Mouse (Mus musculus) midbrain, postnatal 0 days (tissue): Measurements from ENCODE around the gene Hmmr. TPM values are rescaled to one million over a fixed set of nuclear protein-coding genes. Genes with fewer than 3 reads are reported as not detected.

Experiments
- ATAC-seq: fragments of 200-750 bp; cut with Nextera tagmentation; 2 replicates; pipeline ENCODE4 v1.8.0; 2017; ENCODE audit warnings: moderate number of reproducible peaks, mild to moderate bottlenecking, moderate TSS enrichment, moderate library complexity; ENCODE audit not compliant: low FRiP score
- DNase-seq: peaks from one replicate; pipeline ENCODE4 v3.0.0-alpha.2; 2015; ENCODE audit warnings: low spot score
- H3K27ac ChIP-seq: fragments of 300-500 bp; sonication (generic); 2 replicates; pipeline ENCODE4 v1.5.1; 2014; ENCODE audit warnings: low read depth, mild to moderate bottlenecking, low read length, mixed read lengths
- H3K27me3 ChIP-seq: fragments of 300-500 bp; sonication (generic); 2 replicates; pipeline ENCODE4 v1.6.1; 2014; ENCODE audit warnings: low read length, control low read depth, mixed read lengths; ENCODE audit not compliant: insufficient read depth
- H3K36me3 ChIP-seq: fragments of 300-500 bp; sonication (generic); 2 replicates; pipeline ENCODE4 v1.6.1; 2014; ENCODE audit warnings: low read length, control low read depth, mixed read lengths; ENCODE audit not compliant: insufficient read depth
- H3K4me1 ChIP-seq: fragments of 300-500 bp; sonication (generic); 2 replicates; pipeline ENCODE4 v1.6.1; 2014; ENCODE audit warnings: mild to moderate bottlenecking, control low read depth, antibody characterized with exemption, low read length, mixed read lengths; ENCODE audit not compliant: insufficient read depth
- H3K4me2 ChIP-seq: fragments of 300-500 bp; sonication (generic); 2 replicates; pipeline ENCODE4 v1.6.1; 2014; ENCODE audit warnings: low read depth, mild to moderate bottlenecking, low read length, mixed read lengths; ENCODE audit not compliant: poor library complexity, severe bottlenecking
- H3K4me3 ChIP-seq: fragments of 300-500 bp; sonication (generic); 2 replicates; pipeline ENCODE4 v1.5.1; 2014; ENCODE audit warnings: low read depth, mild to moderate bottlenecking, low read length, moderate library complexity
- H3K9ac ChIP-seq: fragments of 300-500 bp; sonication (generic); replicated peaks from 2 replicates; pipeline ENCODE4 v1.6.1; 2014; ENCODE audit warnings: mild to moderate bottlenecking, low read length, moderate library complexity, mixed read lengths; ENCODE audit not compliant: poor library complexity, severe bottlenecking
- H3K9me3 ChIP-seq: fragments of 300-500 bp; sonication (generic); 2 replicates; pipeline ENCODE4 v1.6.1; 2016; ENCODE audit warnings: low read length, control low read depth
- CTCF ChIP-seq: IDR thresholded peaks from 2 replicates; pipeline ENCODE4 v1.5.1; 2016; ENCODE audit warnings: antibody characterized with exemption, mild to moderate bottlenecking
- WGBS: fragments of 180-500 bp; shearing (Covaris S2); extraction: QIAGEN DNeasy Blood & Tissue Kit; methylation state at CpG from one replicate; pipeline ENCODE4 v1.1.7; 2014; 5-methylcytosine and 5-hydroxymethylcytosine counted together
- polyA plus RNA-seq: library from polyadenylated mRNA; unstranded; fragments of >200 nt; fragmentation: Nextera tagmentation; extraction: Ambion mirVana; gene quantifications from 2 replicates; pipeline ENCODE4 v1.2.1, GENCODE M21; 2015
- total RNA-seq: library from RNA; depleted of rRNA; stranded (reverse); fragments of >200 nt; gene quantifications from 2 replicates; pipeline ENCODE4 v1.2.3, GENCODE M21; 2014

The Hmmr gene
- total and polyA plus RNA-seq, 2 experiments from 2014 or later, result 1.9 to 2.5 TPM

DNA sequence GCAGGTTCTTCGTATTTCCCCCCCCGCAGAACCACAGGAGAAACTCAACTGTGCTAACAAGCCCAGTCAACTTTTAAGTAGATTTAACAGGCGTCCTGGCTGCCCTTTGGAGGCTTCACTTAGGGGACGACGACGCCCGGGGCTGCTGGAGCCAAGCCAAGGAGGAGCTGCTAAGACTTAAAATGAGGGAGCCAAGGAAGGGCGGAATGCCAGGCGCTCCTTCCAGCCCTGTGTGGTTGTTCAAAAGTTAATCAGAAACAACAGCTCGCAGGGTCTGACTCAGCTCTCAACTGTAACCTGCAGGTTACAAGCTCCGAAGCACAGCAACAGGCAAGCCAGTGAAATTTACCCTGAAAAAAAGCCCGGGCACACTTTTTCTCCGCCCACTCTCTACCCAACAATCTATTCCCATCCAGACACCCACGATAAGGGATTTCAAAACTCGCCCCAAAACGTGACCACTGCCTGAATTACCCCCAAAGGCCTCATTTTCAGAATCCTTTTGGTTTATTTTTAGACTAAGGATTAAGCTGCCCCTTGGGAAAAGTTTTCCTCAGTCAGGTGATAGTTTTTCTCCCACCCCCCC lies 39.8 kb downstream of the Hmmr start:
- Histone ChIP-seq H3K9ac (peak overlapping the region; percentile 42), H3K4me2 (peak overlapping the region; percentile 85), H3K4me1 (peaks cover 8% of the 10 kb centered on the region; the same call in 1 of the 2 replicates), H3K9me3 (no peaks in the 10 kb centered on the region), H3K36me3 (no peaks in the 10 kb centered on the region), H3K27me3 (no peaks in the 10 kb centered on the region), H3K4me3 (peak overlapping the region; percentile 93), H3K27ac (peak overlapping the region; percentile 38; the same call in 1 of the 2 replicates)
- no peak for TF ChIP-seq CTCF
- peak; percentile 75 for DNase-seq
- under 1% methylated on average over 16 of the region's 16 CpGs for WGBS
- ATAC-seq, result no peak

DNA sequence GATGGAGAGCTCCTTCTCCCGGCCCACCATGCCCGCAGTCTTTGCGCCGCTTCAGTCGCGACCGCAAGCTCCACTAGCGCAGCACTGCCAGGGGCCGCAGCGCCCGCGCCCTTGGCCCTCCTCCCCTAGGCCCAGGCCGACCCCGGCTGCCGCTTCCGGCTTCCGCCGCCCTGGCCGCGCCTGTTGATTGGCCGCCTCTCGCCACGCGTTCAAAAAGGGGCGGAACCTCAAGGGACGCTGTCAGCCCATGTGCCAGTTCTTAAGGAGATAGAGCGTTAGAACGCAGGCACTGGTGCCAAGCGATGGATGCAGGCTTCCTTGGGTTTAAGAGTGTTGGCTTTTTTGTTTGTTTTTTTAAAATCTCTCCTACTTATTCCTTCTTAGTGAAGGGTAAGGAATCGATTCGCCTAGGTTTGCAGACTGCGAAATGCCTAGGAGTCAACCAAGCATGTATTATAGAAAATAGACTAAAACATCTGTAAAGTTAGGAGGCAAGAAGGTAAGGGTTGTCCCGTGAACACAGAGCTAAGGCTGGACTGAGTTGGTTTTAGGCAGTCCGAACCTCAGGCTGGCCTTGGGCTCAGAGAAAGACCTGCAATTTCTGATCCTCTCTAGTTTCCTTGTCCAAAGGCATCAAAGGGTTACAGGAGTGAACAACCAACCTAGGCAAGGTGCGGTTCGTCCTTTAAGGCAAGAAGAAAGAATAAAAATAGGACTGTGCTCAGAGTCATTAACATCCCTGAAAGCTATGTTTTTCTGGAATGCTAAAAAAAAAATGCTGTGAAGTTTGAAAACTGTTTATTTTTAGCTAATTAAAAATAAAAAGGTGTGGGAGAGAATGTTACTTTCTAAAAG lies 40.5 kb downstream of the Hmmr start:
- no peaks in the 10 kb centered on the region for H3K9me3 ChIP-seq
- H3K36me3 ChIP-seq, result no peaks in the 10 kb centered on the region
- under 1% methylated on average over 36 of the region's 36 CpGs for WGBS
- H3K4me3 ChIP-seq, result peak overlapping the region; percentile 93
- peak overlapping the region; percentile 85 for H3K4me2 ChIP-seq
- no peak for TF ChIP-seq CTCF
- peak; percentile 97 for DNase-seq
- peaks cover 8% of the 10 kb centered on the region; the same call in 1 of the 2 replicates for H3K4me1 ChIP-seq
- peak overlapping the region; percentile 75 for H3K9ac ChIP-seq
- ATAC-seq, result peak; percentile 97
- no peaks in the 10 kb centered on the region for H3K27me3 ChIP-seq
- peak overlapping the region; percentile 78 for H3K27ac ChIP-seq

DNA sequence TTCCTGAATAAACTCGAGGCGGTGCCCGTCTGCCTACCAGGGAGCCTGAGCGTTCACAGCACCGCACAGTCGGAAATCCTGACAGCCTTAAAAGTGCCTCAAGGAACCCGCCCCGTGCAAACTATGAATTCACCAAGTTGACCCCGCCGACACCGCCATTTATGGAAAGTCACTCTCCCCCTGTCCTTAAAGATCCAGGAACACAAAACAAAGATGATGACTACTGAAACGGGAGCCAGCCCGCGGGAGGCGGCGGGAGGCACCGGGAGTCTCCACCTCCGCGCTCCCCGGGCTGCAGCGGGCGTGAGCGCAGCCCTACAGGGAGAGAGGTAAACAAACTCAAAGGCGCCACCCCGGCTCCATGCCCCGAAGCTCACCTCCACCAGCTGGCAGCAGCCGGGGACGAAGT lies 41.1 kb downstream of the Hmmr start:
- Histone ChIP-seq H3K4me1 (peaks cover 8% of the 10 kb centered on the region; the same call in 1 of the 2 replicates), H3K36me3 (no peaks in the 10 kb centered on the region), H3K27me3 (no peaks in the 10 kb centered on the region), H3K9ac (peak overlapping the region; percentile 75), H3K4me3 (peak overlapping the region; percentile 93), H3K4me2 (peak overlapping the region; percentile 85), H3K9me3 (no peaks in the 10 kb centered on the region), H3K27ac (peak overlapping the region; percentile 78)
- DNase-seq, result peak; percentile 2
- TF ChIP-seq CTCF, result no peak
- under 1% methylated on average over 27 of the region's 28 CpGs for WGBS
- peak; percentile 70; the same call in 1 of the 2 replicates for ATAC-seq

DNA sequence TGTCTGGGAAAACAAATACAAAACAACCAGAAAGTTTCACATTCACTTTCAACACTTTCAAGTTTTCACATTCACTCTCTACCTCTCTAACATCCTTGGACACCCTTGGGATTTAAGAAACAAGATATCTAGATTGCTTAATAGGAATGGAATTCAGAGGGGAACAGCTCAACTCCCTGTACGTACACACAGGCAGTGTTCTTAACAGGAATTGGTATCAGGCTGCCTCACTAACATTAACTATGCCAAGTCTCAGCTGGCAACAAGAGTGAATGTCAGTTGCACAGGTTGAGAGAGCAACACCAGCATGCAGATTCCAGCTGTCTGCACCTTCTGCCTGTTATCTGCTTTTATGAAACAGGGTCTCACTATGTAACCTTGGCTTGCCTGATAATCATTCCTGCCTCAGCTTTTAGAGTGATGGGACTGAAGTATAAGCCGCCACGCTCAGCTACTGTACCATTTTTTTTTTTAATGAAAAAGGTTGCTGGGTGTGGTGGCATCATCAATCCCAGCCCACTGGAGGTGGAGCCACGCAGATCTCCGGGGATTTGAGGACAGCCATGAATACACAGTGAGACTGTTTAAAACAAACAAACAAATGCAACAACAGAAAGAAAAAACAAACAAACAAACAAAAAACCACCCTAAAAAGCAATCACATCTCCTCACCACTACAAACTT lies 42.6 kb downstream of the Hmmr start:
- no peak overlapping the region for H3K4me2 ChIP-seq

DNA sequence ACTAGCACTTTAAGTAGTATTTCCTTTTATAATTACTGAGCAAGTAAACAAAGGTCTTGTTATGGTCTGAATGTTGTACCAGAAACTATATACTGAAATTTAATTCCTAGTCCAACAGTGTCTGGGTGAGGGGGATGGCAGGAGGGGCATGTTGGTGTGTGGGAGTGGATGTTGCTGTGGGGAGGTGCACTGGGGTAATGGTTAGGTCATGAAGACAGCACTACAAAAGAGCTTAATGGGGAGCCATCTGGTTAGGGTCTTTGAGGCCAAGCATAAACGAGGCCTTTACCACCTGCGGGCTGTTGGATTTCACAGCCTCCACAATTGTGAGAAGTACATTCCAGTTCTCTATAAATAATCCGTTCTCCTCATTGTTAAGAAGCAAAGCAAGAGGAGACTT lies 49.9 kb downstream of the Hmmr start:
- 68% methylated on average over 3 of the region's 3 CpGs for WGBS
- no peak for ATAC-seq
- Histone ChIP-seq H3K4me3 (no peak overlapping the region), H3K36me3 (peaks cover 40% of the 10 kb centered on the region), H3K27me3 (no peaks in the 10 kb centered on the region), H3K9ac (no peak overlapping the region), H3K27ac (no peak overlapping the region), H3K4me1 (no peaks in the 10 kb centered on the region), H3K9me3 (no peaks in the 10 kb centered on the region), H3K4me2 (no peak overlapping the region)
- TF ChIP-seq CTCF, result no peak
- DNase-seq, result no peak

More for the DNA sequence above, 42.6 kb downstream of the Hmmr start:
- Histone ChIP-seq H3K27me3 (no peaks in the 10 kb centered on the region), H3K4me1 (peaks cover 8% of the 10 kb centered on the region; the same call in 1 of the 2 replicates), H3K4me3 (no peak overlapping the region), H3K27ac (no peak overlapping the region), H3K36me3 (0 out of 2 replicates have a peak, but pooled peaks cover 5% of the 10 kb centered on the region), H3K9ac (no peak overlapping the region), H3K9me3 (no peaks in the 10 kb centered on the region)
- TF ChIP-seq CTCF, result no peak
- DNase-seq (no peak), ATAC-seq (no peak)
- WGBS, result 78% methylated on average over 5 of the region's 5 CpGs
